Mouse (Mus musculus) frontal cortex, postnatal 10 days (tissue): ENCODE data around the gene Clec4a3.
"Not testable (repeated sequence)": the region's sequence is repeated elsewhere in the genome, so short reads cannot be mapped to it uniquely, and the experiment has no call there.

Experiments used
- DNase-seq, 2 experiments: peaks; one replicate each; pipeline ENCODE4 v3.0.0; 2022; ENCODE audit warnings: low spot score in 2 of 2, mixed read lengths in 1 of 2

Clec4a3 gene

DNA sequence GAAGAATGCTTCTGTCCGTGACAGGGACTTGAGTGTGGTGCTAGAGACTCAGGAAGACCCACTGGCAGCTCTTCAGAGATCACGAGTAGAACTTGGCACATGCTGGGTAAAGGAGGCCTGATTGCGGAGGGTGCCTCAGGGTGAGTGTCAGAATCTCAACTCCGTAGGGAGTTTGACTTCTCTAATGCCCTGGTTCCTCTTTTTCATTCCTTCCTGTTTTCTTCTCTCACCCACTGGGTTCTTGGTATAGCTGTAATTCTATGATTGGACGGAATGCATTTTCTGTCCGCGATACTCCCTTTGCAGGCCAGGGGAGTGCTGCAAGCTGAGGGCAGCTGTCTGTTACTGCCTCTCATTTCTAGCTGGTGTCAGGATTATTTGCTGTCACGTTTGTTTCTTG lies at the start of gene Clec4a3:
Gene Clec4a3, plus strand, starts transcription at position 115 of the 400 bp plus-strand sequence.
- DNase-seq = peak; percentile 5 to 8

DNA sequence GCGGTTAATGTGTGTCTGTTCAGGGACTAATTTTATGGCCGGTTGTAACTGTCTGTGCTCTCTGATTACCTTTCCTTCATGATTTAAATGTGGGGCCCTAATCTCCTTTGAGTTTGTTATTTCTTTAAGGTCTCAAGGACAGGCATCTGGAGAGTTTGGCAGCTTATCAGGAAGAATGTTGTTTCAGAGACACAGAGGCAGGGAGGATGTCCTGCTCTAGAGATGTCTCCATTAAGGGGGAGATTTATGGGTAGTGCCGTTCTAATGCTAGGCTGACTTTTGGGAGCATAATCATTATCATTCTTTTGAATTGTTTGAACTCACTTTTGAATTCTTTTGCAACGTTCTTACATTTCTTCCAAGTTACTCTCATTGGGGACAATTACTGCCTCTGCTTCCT lies 32.4 kb upstream of the Clec4a3 start:
- DNase-seq = no peak

DNA sequence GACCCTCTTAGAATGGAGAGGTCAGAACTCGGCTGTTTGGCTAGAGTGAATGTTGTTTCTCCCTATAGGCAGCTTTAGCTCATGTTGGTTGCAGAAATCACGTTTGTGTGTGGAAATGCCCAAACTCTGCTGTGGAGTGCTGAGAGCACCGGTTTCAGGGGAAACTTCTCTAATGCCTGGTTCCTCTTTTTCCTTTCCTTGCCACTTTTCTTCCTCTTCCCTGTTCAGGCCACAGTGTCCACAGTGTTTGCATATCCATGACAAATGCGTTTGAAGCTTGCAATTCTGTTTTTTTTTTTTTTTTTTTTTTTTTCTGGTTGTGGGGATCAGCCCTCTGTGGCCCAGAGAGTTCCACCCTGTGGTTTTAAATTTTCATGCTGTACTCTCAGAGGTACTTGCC lies 30.9 kb upstream of the Clec4a3 start, which contains the start of gene Clec4a1:
Gene Clec4a1, plus strand, starts transcription at position 398 of the 400 bp plus-strand sequence.
- no peak for DNase-seq

- no peak for DNase-seq
These were observed 17.5 kb upstream of the Clec4a3 start for GRCm38 (mm10) chr6:122934845-122935244.

DNA sequence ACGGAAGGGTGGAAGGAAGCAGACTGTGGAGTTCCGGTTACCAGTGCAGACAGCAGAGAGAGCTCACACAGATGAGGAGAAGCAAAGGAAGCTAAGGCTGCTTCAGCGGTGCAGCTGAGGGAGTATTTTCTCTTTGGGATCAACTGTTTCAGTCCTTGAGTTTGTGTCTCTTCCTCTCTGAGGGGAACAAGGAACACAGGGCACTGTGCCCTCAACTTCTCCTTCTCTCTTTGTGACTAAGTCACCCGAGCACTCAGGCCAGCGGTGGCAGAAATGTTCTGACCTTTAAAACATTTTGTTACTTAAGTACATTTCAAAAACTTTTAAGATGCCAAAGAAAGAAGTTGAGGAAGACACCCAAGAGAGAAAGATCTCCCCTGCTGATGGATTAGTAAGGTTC lies 12.7 kb upstream of the Clec4a3 start:
- no peak for DNase-seq

GRCm38 (mm10) chr6:122946760-122947159 lies 5.6 kb upstream of the Clec4a3 start:
- DNase-seq = no peak

DNA sequence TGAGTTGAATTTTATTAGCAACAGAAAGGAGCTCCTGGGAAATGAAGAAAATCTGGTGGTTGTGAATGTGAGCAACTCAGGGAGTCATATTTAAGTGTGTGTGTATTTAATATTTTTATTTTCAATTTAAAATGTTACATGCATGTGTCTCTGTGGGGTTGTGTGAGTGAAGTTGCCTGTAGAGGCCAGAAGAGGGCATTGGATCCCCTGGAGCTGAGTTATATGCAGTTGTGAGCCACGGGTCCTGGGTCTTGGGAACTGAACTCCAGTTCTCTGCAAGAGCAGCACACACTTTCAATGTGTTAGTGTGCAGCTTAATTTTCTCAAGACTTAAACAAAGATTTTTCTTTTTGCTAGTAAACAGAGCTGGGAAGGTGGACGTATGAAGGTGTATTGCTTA lies 12.2 kb downstream of the Clec4a3 start:
- DNase-seq = no peak

GRCm38 (mm10) chr6:122969048-122969447 lies 16.7 kb downstream of the Clec4a3 start:
- no peak for DNase-seq

- no peak for DNase-seq
These were observed 37.6 kb downstream of the Clec4a3 start, which contains the start of gene Clec4a4 for GRCm38 (mm10) chr6:122989876-122990437. Gene Clec4a4 (plus strand): TSS chr6:122990367.

GRCm38 (mm10) chr6:123004696-123005095 lies 52.4 kb downstream of the Clec4a3 start:
- DNase-seq = not testable (repeated sequence)

DNA sequence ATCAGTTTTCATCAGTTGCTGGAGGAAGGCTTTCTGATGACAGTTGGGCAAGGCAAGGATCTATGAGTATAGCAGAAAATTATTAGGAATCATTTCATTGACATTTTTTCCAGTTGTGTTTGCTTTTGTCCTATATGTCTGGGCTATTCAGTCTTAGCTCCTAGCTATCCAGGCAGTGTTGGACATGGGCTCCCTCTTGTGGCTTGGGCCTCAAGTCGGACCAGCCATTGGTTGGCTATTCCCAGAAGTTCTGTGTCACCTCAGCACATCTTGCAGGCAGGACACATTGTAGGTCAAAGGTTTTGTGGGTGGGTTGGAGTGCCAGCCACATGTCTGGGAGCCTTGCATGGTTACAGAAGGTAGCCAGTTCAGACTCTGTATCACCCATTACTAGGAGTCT lies 53.3 kb downstream of the Clec4a3 start:
- no peak for DNase-seq
